Mouse (Mus musculus): Measurements from ENCODE around the gene Tbc1d14. TPM values are rescaled to one million over a fixed set of nuclear protein-coding genes. Genes with fewer than 3 reads are reported as not detected.

Tbc1d14 gene
- total RNA-seq, 2 experiments from 2014 or later, result 7.2 to 17.9 TPM

Other genes with a start within 250 kb of the Tbc1d14 start
- not detected in 2 replicates for gene Sorcs2, start 195.1 kb downstream of the Tbc1d14 start, total RNA-seq (2014; fragmentation: Nextera tagmentation)
- not detected in 2 replicates for gene Sorcs2, start 195.1 kb downstream of the Tbc1d14 start, total RNA-seq (2017)
- gene Grpel1, start 128.3 kb downstream of the Tbc1d14 start, total RNA-seq (2014; fragmentation: Nextera tagmentation), result 28.9 and 40.4 TPM in 2 replicates
- gene Grpel1, start 128.3 kb downstream of the Tbc1d14 start, total RNA-seq (2017), result 35.6 and 37.9 TPM in 2 replicates
- 9.1 and 12.9 TPM in 2 replicates for gene Tada2b, start 109.0 kb downstream of the Tbc1d14 start, total RNA-seq (2014; fragmentation: Nextera tagmentation)
- gene Tada2b, start 109.0 kb downstream of the Tbc1d14 start, total RNA-seq (2017), result 12.1 and 14.5 TPM in 2 replicates
- gene Ccdc96, start 108.7 kb downstream of the Tbc1d14 start, total RNA-seq (2014; fragmentation: Nextera tagmentation), result not detected in 2 replicates
- gene Ccdc96, start 108.7 kb downstream of the Tbc1d14 start, total RNA-seq (2017), result 0.43 TPM in 1 of 2 replicates, not detected in the other
- 20.5 and 20.9 TPM in 2 replicates for gene D5Ertd579e, start 102.7 kb upstream of the Tbc1d14 start, total RNA-seq (2014; fragmentation: Nextera tagmentation)
- gene D5Ertd579e, start 102.7 kb upstream of the Tbc1d14 start, total RNA-seq (2017), result 14.2 and 23.8 TPM in 2 replicates
- gene Bloc1s4, start 155.4 kb upstream of the Tbc1d14 start, total RNA-seq (2014; fragmentation: Nextera tagmentation), result 5.2 and 10.2 TPM in 2 replicates
- 17.1 and 20.9 TPM in 2 replicates for gene Bloc1s4, start 155.4 kb upstream of the Tbc1d14 start, total RNA-seq (2017)
- gene Mrfap1, start 203.5 kb upstream of the Tbc1d14 start, total RNA-seq (2014; fragmentation: Nextera tagmentation), result 182 and 191 TPM in 2 replicates
- gene Mrfap1, start 203.5 kb upstream of the Tbc1d14 start, total RNA-seq (2017), result 337 and 373 TPM in 2 replicates
- 36.0 TPM in 2 replicates for gene Man2b2, start 237.4 kb upstream of the Tbc1d14 start, total RNA-seq (2014; fragmentation: Nextera tagmentation)
- gene Man2b2, start 237.4 kb upstream of the Tbc1d14 start, total RNA-seq (2017), result 18.8 and 24.7 TPM in 2 replicates

Data from granulocyte monocyte progenitor cell, adult 5-6 weeks (primary cell).